Mouse (Mus musculus): ENCODE measurements around the gene Mdk.

The Mdk gene

DNA sequence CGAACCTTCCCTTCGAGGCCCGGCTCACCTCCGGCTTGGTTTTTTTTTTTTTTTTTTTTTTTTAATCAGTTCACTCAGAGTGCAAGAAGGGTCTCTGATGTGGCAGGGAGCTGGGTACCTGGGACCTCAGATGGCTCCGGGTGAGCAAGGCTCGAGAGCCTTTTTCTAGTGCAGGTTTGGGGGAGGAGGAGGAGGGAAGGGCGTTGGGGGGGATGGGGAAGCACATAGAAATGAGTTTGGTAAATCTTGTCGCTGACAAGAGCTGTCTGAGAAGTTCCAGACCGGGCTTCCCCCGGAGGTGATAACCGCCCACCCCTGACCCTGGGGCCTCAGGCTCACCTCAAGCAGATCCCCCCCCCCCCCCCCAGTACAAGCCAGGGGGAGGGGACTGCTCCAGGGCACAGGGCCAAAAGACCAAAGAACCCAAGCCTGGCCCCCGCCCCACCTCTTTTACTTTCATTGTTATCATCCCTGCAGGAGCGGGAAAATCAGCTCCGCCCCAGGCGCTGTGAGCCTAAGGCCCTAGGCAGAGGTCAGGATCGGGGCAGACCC, at the start of gene Mdk:
TSS of gene Mdk (minus strand) at position 138 of the 552 bp plus-strand sequence.
- no peak for DNase-seq (ENCODE audit: low spot score in 2 of 2)

DNA sequence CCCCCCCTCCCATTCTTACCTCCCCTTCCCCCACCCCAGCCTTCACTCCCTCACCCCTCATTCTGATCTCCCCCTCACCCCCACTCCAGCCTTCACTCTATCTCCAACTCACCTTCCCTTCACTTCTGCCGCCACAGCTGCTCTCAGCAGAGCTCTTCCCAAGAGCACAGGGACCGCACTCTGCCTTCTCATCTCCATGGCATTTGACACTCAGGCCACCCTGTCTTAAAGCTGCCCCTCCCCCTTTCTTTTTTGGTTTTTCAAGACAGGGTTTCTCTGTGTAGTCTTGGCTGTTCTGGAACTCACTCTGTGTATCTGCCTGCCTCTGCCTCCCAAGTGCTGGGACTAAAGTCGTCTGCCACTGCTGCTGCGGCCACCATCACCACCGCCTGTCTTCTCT, 48.7 kb upstream of the Mdk start:
- no peak for DNase-seq (ENCODE audit: low spot score in 2 of 2)

GRCm38 (mm10) chr2:91980245-91980644, 48.1 kb upstream of the Mdk start:
- no peak for DNase-seq (ENCODE audit: low spot score in 2 of 2)

DNA sequence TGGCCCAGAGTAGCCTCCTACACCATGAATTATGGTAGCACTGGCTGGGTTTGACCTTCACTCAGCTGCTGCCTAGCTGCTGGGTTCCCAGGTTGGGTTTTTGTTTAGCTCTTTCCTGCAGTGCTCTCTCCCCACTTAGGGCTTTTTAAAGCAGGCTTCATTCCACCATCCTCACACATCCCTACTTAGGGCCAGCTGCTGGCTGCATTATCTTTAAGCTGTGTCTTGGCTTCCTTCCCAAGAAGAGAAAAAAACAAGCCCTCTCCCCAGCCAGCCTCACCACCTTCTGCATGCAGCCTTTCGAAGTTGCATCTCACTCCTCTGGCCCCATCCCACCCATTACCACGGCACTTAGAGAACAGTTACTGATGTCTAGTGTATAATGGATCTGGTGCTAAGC, 46.5 kb upstream of the Mdk start:
- DNase-seq (ENCODE audit: low spot score in 2 of 2) = no peak

- no peak for DNase-seq (ENCODE audit: low spot score in 2 of 2)
These were observed 45.9 kb upstream of the Mdk start for GRCm38 (mm10) chr2:91977960-91978359.

DNA sequence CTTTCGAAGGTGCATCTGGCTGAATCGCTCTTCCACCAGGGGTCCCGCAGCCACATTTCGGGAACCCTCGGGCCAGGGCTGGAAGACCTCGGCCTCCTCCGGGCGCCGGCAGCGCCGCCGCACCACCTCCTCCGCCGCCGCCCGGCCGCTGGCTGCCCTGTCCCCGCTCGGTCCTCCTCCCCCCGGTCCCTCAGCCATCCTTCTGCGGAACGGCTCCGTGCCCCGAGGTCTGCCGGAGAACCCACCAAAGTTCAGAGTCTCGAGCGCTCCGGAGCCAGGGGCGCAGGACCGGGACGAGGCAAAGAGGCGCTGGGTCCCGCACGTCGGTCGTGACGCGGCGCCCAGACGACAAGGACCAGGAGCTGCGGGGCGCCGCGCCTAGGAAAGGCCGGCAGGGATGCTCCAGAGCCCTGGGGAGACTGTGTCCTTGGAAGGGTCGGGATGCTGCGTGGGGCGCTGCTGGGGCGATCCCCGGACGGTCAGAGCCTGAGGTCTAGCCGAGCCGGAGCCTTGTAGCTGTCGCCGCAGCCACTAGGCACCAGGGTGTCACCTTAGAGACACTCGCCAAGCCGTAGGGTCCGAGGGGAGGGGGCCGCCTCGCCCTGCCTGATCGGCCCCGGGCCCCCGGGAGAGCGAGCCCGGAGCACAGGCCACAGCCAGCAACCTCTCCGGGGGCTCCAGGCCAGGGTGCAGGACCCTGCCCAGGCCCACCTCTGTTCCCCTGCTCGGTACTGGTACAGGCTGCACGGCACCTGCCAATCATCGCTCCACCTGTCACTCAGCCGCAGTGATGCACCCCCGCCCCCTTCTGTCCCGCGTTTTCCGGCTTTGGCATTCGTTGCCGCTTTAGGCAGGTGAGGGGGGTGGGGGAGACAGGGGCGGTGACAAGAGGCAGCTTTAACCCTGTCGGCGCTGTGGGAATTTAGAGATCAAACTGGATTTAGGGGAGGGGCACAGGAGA, 43.8 kb upstream of the Mdk start, which contains the start of gene Dgkz:
TSS of gene Dgkz (minus strand) at position 284 of the 961 bp plus-strand sequence.
- DNase-seq (ENCODE audit: low spot score in 2 of 2) = no peak

GRCm38 (mm10) chr2:91973416-91974135, 41.5 kb upstream of the Mdk start:
- DNase-seq (ENCODE audit: low spot score in 2 of 2) = no peak

- no peak for DNase-seq (ENCODE audit: low spot score in 2 of 2)
These were observed 40.0 kb upstream of the Mdk start for GRCm38 (mm10) chr2:91972121-91972566.

DNA sequence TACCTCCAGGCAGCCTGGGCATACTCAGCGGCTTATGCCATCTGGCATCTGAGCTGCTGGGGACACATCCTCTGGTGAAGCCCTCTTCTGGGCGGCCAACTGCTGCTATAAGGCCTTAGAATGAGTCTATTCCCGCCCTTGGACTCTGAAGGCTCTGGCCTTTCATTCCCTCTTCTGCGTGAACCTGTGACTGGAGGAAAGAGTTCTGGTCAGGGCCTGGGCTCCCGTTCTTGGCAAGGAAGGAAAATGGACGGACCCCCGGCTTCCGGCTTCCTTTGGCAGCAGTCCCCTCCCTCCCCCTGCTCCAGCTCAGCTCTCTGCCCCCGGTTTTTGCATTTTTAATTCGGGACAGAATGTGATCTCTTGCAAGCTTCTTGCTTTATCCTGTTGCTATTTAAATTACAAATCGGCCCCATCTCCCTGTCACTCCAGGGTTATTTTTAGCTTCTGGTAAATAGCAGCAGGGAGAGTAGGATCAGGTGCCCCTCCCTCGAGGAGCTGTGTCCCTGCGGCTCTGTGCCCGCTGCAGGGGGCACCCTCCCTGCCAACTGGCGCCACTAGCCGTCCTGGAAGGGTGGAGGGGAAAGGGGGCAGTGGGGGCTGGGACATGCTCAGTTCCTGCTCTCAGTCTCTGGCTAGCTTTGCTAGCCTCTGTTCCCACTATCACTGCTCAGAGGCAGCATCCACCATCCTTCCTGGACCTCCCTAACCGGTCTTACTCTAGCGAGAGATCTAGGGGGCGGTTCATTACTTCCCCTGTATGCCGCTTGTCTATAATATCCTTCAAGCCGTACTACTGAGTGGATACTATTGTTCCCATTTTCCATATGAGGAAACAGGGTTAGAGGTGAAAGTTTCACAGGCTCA, 39.4 kb upstream of the Mdk start:
- peak; percentile 74 to 75 for DNase-seq (ENCODE audit: low spot score in 2 of 2)

- DNase-seq (ENCODE audit: low spot score in 2 of 2) = no peak
These were observed 35.9 kb upstream of the Mdk start for GRCm38 (mm10) chr2:91967962-91968361.

- DNase-seq (ENCODE audit: low spot score in 2 of 2) = no peak
These were observed 34.3 kb upstream of the Mdk start for GRCm38 (mm10) chr2:91966367-91966766.

DNA sequence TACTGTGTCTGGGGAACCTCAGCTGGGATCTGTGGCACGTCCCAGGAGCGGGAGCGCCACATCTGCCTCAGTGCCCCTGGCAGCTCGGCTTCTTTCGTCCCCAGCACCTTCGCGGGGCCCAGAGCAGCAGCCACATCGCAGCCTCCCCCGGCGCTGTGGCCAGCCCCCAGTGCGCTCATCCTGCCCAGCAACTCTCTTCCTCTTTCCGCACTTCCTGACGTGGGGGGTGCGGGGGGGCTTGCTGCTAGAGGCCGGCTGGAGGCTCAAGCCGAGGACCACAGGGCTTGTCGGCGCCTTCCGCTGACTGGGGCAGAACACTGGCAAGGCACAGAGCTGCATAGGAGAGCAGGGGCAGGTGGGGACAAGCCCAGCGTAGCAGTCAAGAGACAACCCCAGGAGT, 33.3 kb upstream of the Mdk start:
- no peak for DNase-seq (ENCODE audit: low spot score in 2 of 2)

DNA sequence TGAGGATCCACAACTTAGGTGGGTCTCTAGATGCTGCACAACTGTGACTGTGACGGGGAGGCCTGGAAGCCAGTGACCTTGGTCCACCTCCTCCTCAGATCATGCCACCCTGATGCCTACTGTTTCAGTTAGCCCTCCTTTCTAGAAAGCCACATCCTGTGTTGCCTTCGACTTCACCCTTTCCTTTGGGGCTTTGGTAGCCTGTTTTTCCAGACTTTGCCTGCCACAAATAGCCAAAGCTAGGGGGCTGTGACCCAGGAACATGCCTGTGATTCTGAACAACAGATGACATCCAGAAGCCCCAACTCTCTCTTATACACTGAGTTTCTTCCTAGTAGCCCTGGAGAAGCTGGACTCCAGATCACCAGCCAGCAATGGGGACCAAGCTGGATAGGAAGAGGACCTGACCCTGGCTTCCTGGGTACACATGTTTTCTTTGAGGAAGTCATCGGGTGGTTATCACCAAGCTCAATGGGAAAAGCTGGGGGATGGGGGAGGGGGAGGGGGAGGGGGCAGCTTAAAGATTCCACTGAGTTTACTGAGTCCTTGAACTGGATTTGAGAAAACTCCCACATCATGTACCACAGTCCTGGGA, 32.6 kb upstream of the Mdk start:
- no peak for DNase-seq (ENCODE audit: low spot score in 2 of 2)

DNA sequence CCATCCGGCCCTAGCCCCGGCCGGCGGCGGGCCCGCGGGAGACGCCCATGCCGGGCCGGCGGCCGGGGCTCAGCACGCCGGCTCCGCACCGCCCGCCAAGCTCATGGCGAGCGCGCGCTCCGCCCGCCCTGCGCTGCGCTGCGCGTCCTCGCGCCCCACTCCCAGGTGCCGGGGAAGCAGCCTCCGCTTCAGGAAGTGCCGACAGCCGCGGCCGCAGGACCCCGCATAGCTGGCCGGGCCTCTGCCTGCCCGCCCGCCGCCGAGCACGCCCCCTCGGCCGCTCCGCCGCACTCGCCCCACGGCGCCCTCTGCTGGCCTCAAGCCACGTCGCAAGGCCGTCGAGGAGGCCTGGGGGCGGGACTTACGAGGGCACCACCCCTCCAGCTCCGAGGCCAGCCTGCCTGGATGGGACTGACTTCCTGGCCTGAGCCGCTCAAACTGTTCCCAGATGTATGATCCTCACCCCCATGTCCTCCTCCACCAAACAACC, 31.4 kb upstream of the Mdk start:
- DNase-seq (ENCODE audit: low spot score in 2 of 2) = peak; percentile 94 to 95

- DNase-seq (ENCODE audit: low spot score in 2 of 2) = no peak
These were observed 30.8 kb upstream of the Mdk start for GRCm38 (mm10) chr2:91962864-91963401.

GRCm38 (mm10) chr2:91961901-91962761, 30.0 kb upstream of the Mdk start:
- no peak for DNase-seq (ENCODE audit: low spot score in 2 of 2)

- no peak for DNase-seq (ENCODE audit: low spot score in 2 of 2)
These were observed 28.4 kb upstream of the Mdk start for GRCm38 (mm10) chr2:91960459-91960858.

- no peak for DNase-seq (ENCODE audit: low spot score in 2 of 2)
These were observed 27.7 kb upstream of the Mdk start for GRCm38 (mm10) chr2:91959544-91960410.
